Mouse (Mus musculus): ENCODE measurements around the gene Unc5b. TPM values are rescaled to one million over a fixed set of nuclear protein-coding genes. Genes with fewer than 3 reads are reported as not detected.
"Not testable (repeated sequence)": the region's sequence is repeated elsewhere in the genome, so short reads cannot be mapped to it uniquely, and the experiment has no call there.

The Unc5b gene
- polyA plus RNA-seq, 1 experiment from 2014 or later = 2.3 TPM

- Histone ChIP-seq H3K36me3 (no peaks in the 10 kb centered on the region), H3K4me1 (peaks cover 24% of the 10 kb centered on the region), H3K9me3 (replicated peaks) (no peaks in the 10 kb centered on the region), H3K4me3 (replicated peaks) (no peak overlapping the region), H3K4me2 (no peak overlapping the region), H3K27me3 (replicated peaks) (no peaks in the 10 kb centered on the region), H3K27ac (replicated peaks) (no peak overlapping the region), H3K9ac (replicated peaks) (no peak overlapping the region)
- WGBS = 67% methylated on average over 9 of the region's 9 CpGs
- ATAC-seq (ENCODE audit: low FRiP score) = no peak
These were observed 87.7 kb downstream of the Unc5b start for GRCm38 (mm10) chr10:60743681-60744080.

DNA sequence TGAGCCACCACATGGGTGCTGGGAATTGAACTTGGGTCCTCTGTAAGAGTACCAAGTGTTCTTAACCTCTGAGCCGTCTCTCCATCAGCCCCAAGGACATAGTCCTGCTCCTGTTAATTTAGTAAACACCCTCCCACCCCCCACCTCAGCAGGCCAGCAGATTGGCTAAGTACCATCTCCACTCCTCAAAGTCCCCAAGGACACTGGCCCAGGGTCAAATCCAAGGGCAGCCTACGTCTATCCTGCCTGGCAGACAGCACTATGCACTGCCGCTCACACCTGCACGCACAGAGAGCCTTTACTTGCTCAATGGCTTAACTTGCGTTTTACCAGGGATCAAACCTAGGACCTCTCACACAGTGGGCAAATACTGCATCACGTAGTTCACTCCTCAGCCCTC is 88.4 kb downstream of the Unc5b start:
- no peaks in the 10 kb centered on the region for H3K27me3 ChIP-seq (replicated peaks)
- peaks cover 17% of the 10 kb centered on the region for H3K4me1 ChIP-seq
- ATAC-seq (ENCODE audit: low FRiP score) = no peak
- H3K36me3 ChIP-seq = no peaks in the 10 kb centered on the region
- no peaks in the 10 kb centered on the region for H3K9me3 ChIP-seq (replicated peaks)
- H3K4me3 ChIP-seq (replicated peaks) = no peak overlapping the region
- 87% methylated on average over 6 of the region's 6 CpGs for WGBS
- no peak overlapping the region for H3K4me2 ChIP-seq
- H3K27ac ChIP-seq (replicated peaks) = no peak overlapping the region
- H3K9ac ChIP-seq (replicated peaks) = no peak overlapping the region

GRCm38 (mm10) chr10:60742296-60742695 is 89.1 kb downstream of the Unc5b start:
- H3K4me1 ChIP-seq = peaks cover 13% of the 10 kb centered on the region
- H3K9ac ChIP-seq (replicated peaks); H3K9me3 ChIP-seq (replicated peaks); ATAC-seq (ENCODE audit: low FRiP score); H3K27ac ChIP-seq (replicated peaks); H3K4me3 ChIP-seq (replicated peaks); H3K4me2 ChIP-seq; H3K27me3 ChIP-seq (replicated peaks); H3K36me3 ChIP-seq: not testable (repeated sequence)
- 87% methylated on average over 1 of the region's 1 CpGs for WGBS

DNA sequence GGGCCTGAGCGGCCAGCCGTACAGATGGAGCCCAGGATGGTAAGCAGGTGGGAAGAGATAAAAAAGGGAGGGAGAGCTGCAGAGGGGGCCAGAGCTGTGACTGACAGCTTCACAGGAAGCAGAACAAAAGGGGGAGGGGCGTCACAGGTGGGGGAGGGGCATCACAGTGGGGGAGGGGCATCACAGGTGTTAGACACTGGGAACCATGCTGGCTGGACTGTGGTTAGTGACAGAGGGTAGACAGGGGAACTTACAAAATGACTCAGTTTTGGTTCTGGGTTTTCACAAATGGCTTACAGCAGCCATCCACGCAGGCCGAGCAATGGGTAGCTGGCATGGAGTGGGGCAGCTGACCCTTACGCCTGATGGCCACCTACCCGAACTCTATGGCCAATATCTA is 89.9 kb downstream of the Unc5b start:
- 81% methylated on average over 7 of the region's 7 CpGs for WGBS
- no peak overlapping the region for H3K4me2 ChIP-seq
- no peak overlapping the region for H3K27ac ChIP-seq (replicated peaks)
- peaks cover 11% of the 10 kb centered on the region for H3K4me1 ChIP-seq
- no peak overlapping the region for H3K4me3 ChIP-seq (replicated peaks)
- no peaks in the 10 kb centered on the region for H3K27me3 ChIP-seq (replicated peaks)
- H3K9ac ChIP-seq (replicated peaks) = no peak overlapping the region
- no peak for ATAC-seq (ENCODE audit: low FRiP score)
- no peaks in the 10 kb centered on the region for H3K9me3 ChIP-seq (replicated peaks)
- H3K36me3 ChIP-seq = no peaks in the 10 kb centered on the region

GRCm38 (mm10) chr10:60739619-60740363 is 91.6 kb downstream of the Unc5b start:
- H3K4me2 ChIP-seq = no peak overlapping the region
- no peaks in the 10 kb centered on the region for H3K36me3 ChIP-seq
- no peak overlapping the region for H3K9ac ChIP-seq (replicated peaks)
- ATAC-seq (ENCODE audit: low FRiP score) = no peak
- H3K9me3 ChIP-seq (replicated peaks) = no peaks in the 10 kb centered on the region
- peaks cover 9% of the 10 kb centered on the region for H3K4me1 ChIP-seq
- no peaks in the 10 kb centered on the region for H3K27me3 ChIP-seq (replicated peaks)
- whole genome bisulfite sequencing = 90% methylated on average over 4 of the region's 4 CpGs
- H3K4me3 ChIP-seq (replicated peaks) = no peak overlapping the region
- H3K27ac ChIP-seq (replicated peaks) = no peak overlapping the region

DNA sequence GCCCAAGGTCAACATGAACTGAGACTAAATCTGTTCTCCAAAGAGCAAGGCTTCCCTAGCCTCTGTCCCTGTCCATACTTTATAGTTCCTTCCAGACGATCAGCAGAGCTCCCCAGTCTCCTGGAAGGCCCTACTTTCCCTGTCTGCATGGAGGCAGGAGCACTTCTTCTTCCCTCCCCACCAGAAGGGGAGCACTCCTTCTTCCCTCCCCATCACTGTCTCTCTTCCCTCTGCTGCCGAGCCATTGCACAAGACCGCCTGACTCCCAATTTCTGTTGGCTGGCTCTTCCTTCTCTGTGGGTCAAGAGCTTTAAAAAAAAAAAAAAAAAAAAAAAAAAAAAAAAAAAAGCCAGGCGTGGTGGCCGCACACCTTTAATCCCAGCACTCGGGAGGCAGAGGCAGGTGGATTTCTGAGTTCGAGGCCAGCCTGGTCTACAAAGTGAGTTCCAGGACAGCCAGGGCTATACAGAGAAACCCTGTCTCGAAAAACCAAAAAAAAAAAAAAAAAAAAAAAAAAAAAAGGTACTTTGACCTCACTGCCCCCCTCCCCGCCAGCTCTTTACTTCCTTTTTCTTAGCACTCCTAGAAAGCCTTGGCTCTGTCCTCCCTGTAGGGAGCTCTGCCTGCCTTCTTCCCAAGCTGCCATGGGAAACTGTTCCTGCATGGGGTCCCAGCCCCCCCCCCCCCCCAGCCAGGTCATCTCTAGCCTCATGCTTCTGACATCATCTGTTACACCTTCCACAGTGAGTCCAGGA is 93.3 kb downstream of the Unc5b start:
- Histone ChIP-seq H3K4me1 (peaks cover 9% of the 10 kb centered on the region), H3K36me3 (no peaks in the 10 kb centered on the region), H3K27me3 (replicated peaks) (no peaks in the 10 kb centered on the region), H3K4me3 (replicated peaks) (no peak overlapping the region), H3K9me3 (replicated peaks) (no peaks in the 10 kb centered on the region), H3K4me2 (no peak overlapping the region), H3K27ac (replicated peaks) (no peak overlapping the region), H3K9ac (replicated peaks) (no peak overlapping the region)
- no peak for ATAC-seq (ENCODE audit: low FRiP score)
- 77% methylated on average over 4 of the region's 9 CpGs for WGBS

GRCm38 (mm10) chr10:60737169-60737728 is 94.1 kb downstream of the Unc5b start:
- ATAC-seq (ENCODE audit: low FRiP score) = 0 out of 2 replicates have a peak, but pooled peaks have one; percentile 23
- Histone ChIP-seq H3K4me2 (no peak overlapping the region), H3K27me3 (replicated peaks) (no peaks in the 10 kb centered on the region), H3K36me3 (no peaks in the 10 kb centered on the region), H3K9me3 (replicated peaks) (no peaks in the 10 kb centered on the region), H3K4me3 (replicated peaks) (no peak overlapping the region), H3K27ac (replicated peaks) (no peak overlapping the region; the same call in 1 of the 2 replicates), H3K9ac (replicated peaks) (no peak overlapping the region), H3K4me1 (peaks cover 13% of the 10 kb centered on the region)
- WGBS = 61% methylated on average over 11 of the region's 11 CpGs

DNA sequence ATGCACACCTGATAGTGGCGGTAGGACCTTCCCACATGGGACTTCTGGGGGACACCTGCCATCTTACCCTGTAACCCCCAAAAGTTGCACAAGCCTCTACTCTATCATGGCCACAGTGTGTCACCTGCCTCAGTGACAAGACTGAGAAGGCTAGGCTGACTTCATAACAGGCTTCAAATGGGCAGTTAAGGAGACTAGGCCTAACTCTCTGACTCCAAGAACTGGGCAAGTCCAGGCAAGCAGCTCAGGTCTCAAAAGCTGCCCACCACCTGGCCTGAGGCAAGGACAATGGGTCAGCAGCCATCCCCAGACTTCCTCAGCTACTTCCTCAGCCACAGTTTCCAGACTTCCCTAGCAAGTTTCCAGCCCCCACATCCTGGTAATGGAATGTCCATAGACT is 95.6 kb downstream of the Unc5b start:
- Histone ChIP-seq H3K4me2 (no peak overlapping the region), H3K36me3 (no peaks in the 10 kb centered on the region), H3K9ac (replicated peaks) (no peak overlapping the region), H3K4me1 (peaks cover 21% of the 10 kb centered on the region), H3K27ac (replicated peaks) (no peak overlapping the region), H3K27me3 (replicated peaks) (no peaks in the 10 kb centered on the region), H3K4me3 (replicated peaks) (no peak overlapping the region), H3K9me3 (replicated peaks) (no peaks in the 10 kb centered on the region)
- no peak for ATAC-seq (ENCODE audit: low FRiP score)
- 100% methylated on average over 1 of the region's 1 CpGs for WGBS

GRCm38 (mm10) chr10:60733471-60733870 is 97.9 kb downstream of the Unc5b start:
- WGBS = 85% methylated on average over 8 of the region's 8 CpGs
- H3K4me1 ChIP-seq = peaks cover 21% of the 10 kb centered on the region
- ATAC-seq (ENCODE audit: low FRiP score) = no peak
- no peaks in the 10 kb centered on the region for H3K9me3 ChIP-seq (replicated peaks)
- no peak overlapping the region for H3K4me3 ChIP-seq (replicated peaks)
- no peaks in the 10 kb centered on the region for H3K36me3 ChIP-seq
- H3K4me2 ChIP-seq = no peak overlapping the region
- H3K27me3 ChIP-seq (replicated peaks) = no peaks in the 10 kb centered on the region
- H3K27ac ChIP-seq (replicated peaks) = no peak overlapping the region
- H3K9ac ChIP-seq (replicated peaks) = no peak overlapping the region

GRCm38 (mm10) chr10:60732397-60732861 is 99.0 kb downstream of the Unc5b start:
- H3K4me3 ChIP-seq (replicated peaks) = no peak overlapping the region
- H3K9ac ChIP-seq (replicated peaks) = 0 out of 2 replicates have a peak overlapping the region, but pooled peaks have one; percentile 0
- H3K36me3 ChIP-seq = no peaks in the 10 kb centered on the region
- peaks cover 26% of the 10 kb centered on the region for H3K4me1 ChIP-seq
- no peaks in the 10 kb centered on the region for H3K27me3 ChIP-seq (replicated peaks)
- ATAC-seq (ENCODE audit: low FRiP score) = no peak
- no peak overlapping the region for H3K4me2 ChIP-seq
- 47% methylated on average over 2 of the region's 2 CpGs for WGBS
- H3K9me3 ChIP-seq (replicated peaks) = no peaks in the 10 kb centered on the region
- peak overlapping the region; percentile 38; the same call in 1 of the 2 replicates for H3K27ac ChIP-seq (replicated peaks)

DNA sequence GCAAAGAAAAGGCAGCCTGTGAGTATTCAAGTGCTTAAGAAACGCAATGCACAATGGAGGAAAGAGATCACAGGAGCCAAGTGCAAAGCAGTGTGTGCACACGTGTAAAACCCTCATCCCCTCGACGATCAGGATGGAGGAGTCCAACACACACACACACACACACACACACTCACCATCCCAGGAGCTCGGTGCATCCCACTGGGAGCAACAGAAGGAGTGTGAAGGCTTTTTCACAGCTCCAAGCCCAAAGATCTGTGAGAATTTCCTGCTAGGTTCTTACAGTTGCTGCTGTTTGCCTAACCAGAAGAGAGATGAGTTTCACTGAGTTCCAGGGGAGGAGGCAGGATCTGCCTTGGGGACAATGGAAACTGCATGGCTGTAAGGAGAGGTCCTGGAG is 99.6 kb downstream of the Unc5b start:
- Histone ChIP-seq H3K9me3 (replicated peaks) (no peaks in the 10 kb centered on the region), H3K4me1 (peaks cover 23% of the 10 kb centered on the region), H3K36me3 (no peaks in the 10 kb centered on the region), H3K4me2 (no peak overlapping the region), H3K4me3 (replicated peaks) (no peak overlapping the region), H3K27me3 (replicated peaks) (no peaks in the 10 kb centered on the region), H3K27ac (replicated peaks) (peak overlapping the region; percentile 38; the same call in 1 of the 2 replicates), H3K9ac (replicated peaks) (0 out of 2 replicates have a peak overlapping the region, but pooled peaks have one; percentile 0)
- WGBS = 48% methylated on average over 5 of the region's 5 CpGs
- ATAC-seq (ENCODE audit: low FRiP score) = no peak

Measured in neural tube, embryonic 15.5 days (tissue).